Mouse (Mus musculus) cerebral cortex, adult 2 months (tissue): Measurements from ENCODE around the gene C130060K24Rik.

Experiments
- WGBS: fragments of 180-500 bp; shearing (Covaris S2); methylation state at CpG from one replicate; pipeline ENCODE4 v1.1.7; 2018; 5-methylcytosine and 5-hydroxymethylcytosine counted together

Gene C130060K24Rik

GRCm38 (mm10) chr6:65380918-65381772, at the start of gene C130060K24Rik:
C130060K24Rik (plus strand) TSS chr6:65381105.
- 2% methylated on average over 64 of the region's 64 CpGs for WGBS

- WGBS: 80% methylated on average over 1 of the region's 1 CpGs
Observed at GRCm38 (mm10) chr6:65334246-65334645, 46.7 kb upstream of the C130060K24Rik start.

GRCm38 (mm10) chr6:65341360-65341759, 39.5 kb upstream of the C130060K24Rik start:
- 73% methylated on average over 4 of the region's 4 CpGs for WGBS

- WGBS: 57% methylated on average over 8 of the region's 8 CpGs
Observed at GRCm38 (mm10) chr6:65347736-65348135, 33.2 kb upstream of the C130060K24Rik start.

- WGBS: 62% methylated on average over 5 of the region's 5 CpGs
Observed at GRCm38 (mm10) chr6:65348255-65348654, 32.6 kb upstream of the C130060K24Rik start.

- 66% methylated on average over 4 of the region's 4 CpGs for WGBS
Observed at GRCm38 (mm10) chr6:65351622-65352021, 29.3 kb upstream of the C130060K24Rik start.

- 43% methylated on average over 2 of the region's 2 CpGs for WGBS
Observed at GRCm38 (mm10) chr6:65375918-65376317, 5.0 kb upstream of the C130060K24Rik start.

- WGBS: 50% methylated on average over 1 of the region's 1 CpGs
Observed at GRCm38 (mm10) chr6:65421888-65422287, 41.0 kb downstream of the C130060K24Rik start.

GRCm38 (mm10) chr6:65427065-65427464, 46.2 kb downstream of the C130060K24Rik start:
- WGBS: 52% methylated on average over 8 of the region's 8 CpGs

- 76% methylated on average over 5 of the region's 5 CpGs for WGBS
Observed at GRCm38 (mm10) chr6:65433159-65433558, 52.3 kb downstream of the C130060K24Rik start.

GRCm38 (mm10) chr6:65465294-65465693, 84.4 kb downstream of the C130060K24Rik start:
- WGBS: 95% methylated on average over 1 of the region's 1 CpGs

- WGBS: 84% methylated on average over 5 of the region's 5 CpGs
Observed at GRCm38 (mm10) chr6:65470320-65470719, 89.4 kb downstream of the C130060K24Rik start.

- WGBS: 96% methylated on average over 7 of the region's 7 CpGs
Observed at GRCm38 (mm10) chr6:65472455-65472854, 91.5 kb downstream of the C130060K24Rik start.
